Mouse (Mus musculus) ES-Bruce4 (cell line): ENCODE measurements around the gene Polr3h.

ENCODE experiments used
- CTCF ChIP-seq: IDR thresholded peaks from one replicate; pipeline ENCODE4 v1.8.1; 2011; ENCODE audit warnings: low read depth, low read length
- EP300 ChIP-seq: IDR thresholded peaks from 2 replicates; pipeline ENCODE4 v1.6.1; 2011; ENCODE audit warnings: low read depth, low read length; ENCODE audit not compliant: insufficient read depth
- POLR2A ChIP-seq: IDR thresholded peaks from one replicate; pipeline ENCODE4 v1.8.1; 2011; ENCODE audit warnings: low read length; ENCODE audit not compliant: insufficient read depth

DNA sequence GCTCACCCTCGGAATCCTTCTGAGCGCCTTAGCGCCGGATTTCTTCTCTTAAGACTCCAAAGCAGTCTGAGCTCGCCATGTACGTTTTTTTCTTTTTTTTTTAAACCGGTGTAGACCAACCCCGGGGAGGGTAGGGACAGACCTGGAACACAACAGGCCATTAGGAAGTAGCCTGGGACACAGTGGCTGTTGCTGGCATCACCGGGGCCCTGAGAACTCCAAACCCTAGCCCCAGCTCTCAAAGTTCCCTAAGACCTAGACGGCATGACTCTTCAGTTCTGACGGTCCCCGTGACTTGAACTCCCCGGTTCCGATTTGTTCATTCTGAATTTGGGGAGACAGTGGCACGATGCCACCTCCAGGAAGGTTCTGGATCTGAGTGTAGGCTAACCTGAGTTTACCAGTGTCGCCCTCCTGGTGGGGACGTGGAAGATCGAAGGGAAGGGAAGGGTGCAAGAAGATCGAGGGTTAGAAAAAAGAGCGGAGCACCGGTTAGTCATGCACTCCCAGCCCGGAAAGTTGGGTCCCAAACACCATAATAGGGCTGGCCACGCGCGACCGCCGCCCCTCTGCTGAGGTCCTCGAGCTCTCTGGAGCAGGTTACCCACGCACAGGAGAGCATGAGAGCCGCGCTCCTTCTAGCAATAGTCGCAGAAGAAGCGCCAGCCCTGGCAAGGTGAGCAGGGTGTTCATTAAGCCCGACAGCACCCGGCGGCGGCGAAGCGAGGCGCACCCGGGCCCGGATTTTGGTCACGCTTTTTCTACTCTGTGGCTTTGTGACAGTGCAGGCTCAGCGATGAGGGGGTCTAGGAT lies 67.3 kb downstream of the Polr3h start, which contains the start of gene Tob2:
- TF ChIP-seq CTCF, result no peak
- TF ChIP-seq POLR2A, result no peak
- TF ChIP-seq EP300, result no peak
